Mouse (Mus musculus) MEL (cell line): Measurements from ENCODE around the gene Msi2.

Source experiments
- CTCF ChIP-seq, 3 experiments: IDR thresholded peaks in 2 of 3; conservative IDR thresholded peaks in 1 of 3; 2 replicates each; pipeline ENCODE4 v1.5.1; 2011 to 2012; ENCODE audit warnings: low read length in 3 of 3, low read depth in 2 of 3, mild to moderate bottlenecking in 2 of 3, improper control_type of control experiment in 1 of 3, inconsistent platforms in 1 of 3, mixed read lengths in 1 of 3, moderate library complexity in 1 of 3; ENCODE audit not compliant: control insufficient read depth in 1 of 3, insufficient read depth in 1 of 3, poor library complexity in 1 of 3, severe bottlenecking in 1 of 3
- E2F4 ChIP-seq: IDR thresholded peaks from 2 replicates; pipeline ENCODE4 v1.6.1; 2011; ENCODE audit warnings: low read depth, low read length, improper control_type of control experiment, borderline replicate concordance
- EP300 ChIP-seq, 2 experiments: IDR thresholded peaks; 2 replicates each; pipeline ENCODE4 v1.6.1; 2011; ENCODE audit warnings: improper control_type of control experiment in 2 of 2, low read length in 2 of 2, low read depth in 1 of 2, mild to moderate bottlenecking in 1 of 2
- POLR2A ChIP-seq, 2 experiments: IDR thresholded peaks; 2 replicates each; pipeline ENCODE4 v1.6.1; 2011 to 2012; ENCODE audit warnings: low read length in 2 of 2, mild to moderate bottlenecking in 2 of 2, control low read depth in 1 of 2, improper control_type of control experiment in 1 of 2, low read depth in 1 of 2, moderate library complexity in 1 of 2; ENCODE audit not compliant: control insufficient read depth in 1 of 2, insufficient read depth in 1 of 2, poor library complexity in 1 of 2

DNA sequence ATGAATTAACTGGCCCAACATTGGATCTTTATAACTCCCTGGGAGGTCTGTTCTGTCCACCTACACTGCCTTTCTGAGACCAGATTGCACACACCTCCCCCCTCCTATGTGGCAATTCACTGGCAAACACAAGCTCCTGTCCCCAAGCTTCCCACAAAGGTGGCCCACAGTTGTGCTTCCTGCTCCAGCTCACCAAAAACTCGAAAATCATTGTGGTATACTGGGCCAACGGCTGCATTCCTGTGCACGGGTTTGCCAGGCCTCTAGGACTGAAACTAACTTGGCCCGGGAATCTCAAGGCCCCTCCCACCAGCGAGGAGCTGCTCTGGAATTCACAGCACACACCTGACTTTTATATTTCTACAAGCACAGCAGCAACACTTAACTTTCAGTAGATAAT, 31.3 kb downstream of the Msi2 start:
- TF ChIP-seq POLR2A (IDR thresholded peaks at IDR 0.05; ENCODE audit: control insufficient read depth in 1 of 2, insufficient read depth in 1 of 2, low read depth in 1 of 2, low read length in 2 of 2, poor library complexity in 1 of 2) (no peak), E2F4 (no peak), EP300 (IDR thresholded peaks at IDR 0.05; ENCODE audit: low read depth in 1 of 2, low read length in 2 of 2) (no peak), CTCF (IDR thresholded peaks at IDR 0.05 in 2 of 3, conservative IDR thresholded peaks at IDR 0.05 in 1 of 3; ENCODE audit: control insufficient read depth in 1 of 3, insufficient read depth in 1 of 3, low read depth in 2 of 3, low read length in 3 of 3, poor library complexity in 1 of 3, severe bottlenecking in 1 of 3) (no peak)
